Mouse (Mus musculus) hindbrain, postnatal 0 days (tissue): ENCODE data around the gene Gm340. TPM values are rescaled to one million over a fixed set of nuclear protein-coding genes. Genes with fewer than 3 reads are reported as not detected.

Source experiments
- ATAC-seq: fragments of 200-750 bp; cut with Nextera tagmentation; 2 replicates; pipeline ENCODE4 v1.8.0; 2017; ENCODE audit warnings: mild to moderate bottlenecking, moderate TSS enrichment, moderate library complexity
- DNase-seq: peaks from one replicate; pipeline ENCODE4 v3.0.0-alpha.2; 2015; ENCODE audit warnings: low spot score
- H3K27ac ChIP-seq: fragments of 300-500 bp; sonication (generic); 2 replicates; pipeline ENCODE4 v1.5.1; 2014; ENCODE audit warnings: mild to moderate bottlenecking
- H3K27me3 ChIP-seq: fragments of 300-500 bp; sonication (generic); 2 replicates; pipeline ENCODE4 v1.6.1; 2014; ENCODE audit warnings: low read length, mixed read lengths; ENCODE audit not compliant: insufficient read depth
- H3K36me3 ChIP-seq: fragments of 300-500 bp; sonication (generic); 2 replicates; pipeline ENCODE4 v1.6.1; 2014; ENCODE audit warnings: low read length, mixed read lengths; ENCODE audit not compliant: insufficient read depth
- H3K4me1 ChIP-seq: fragments of 300-500 bp; sonication (generic); 2 replicates; pipeline ENCODE4 v1.6.1; 2014; ENCODE audit warnings: antibody characterized with exemption, low read length, mixed read lengths; ENCODE audit not compliant: insufficient read depth
- H3K4me2 ChIP-seq: fragments of 300-500 bp; sonication (generic); 2 replicates; pipeline ENCODE4 v1.6.1; 2014; ENCODE audit warnings: low read depth, mild to moderate bottlenecking, low read length, moderate library complexity, mixed read lengths
- H3K4me3 ChIP-seq: fragments of 300-500 bp; sonication (generic); 2 replicates; pipeline ENCODE4 v1.5.1; 2014; ENCODE audit warnings: low read length
- H3K9ac ChIP-seq: fragments of 300-500 bp; sonication (generic); replicated peaks from 2 replicates; pipeline ENCODE4 v1.6.1; 2014; ENCODE audit warnings: mild to moderate bottlenecking, low read length, moderate library complexity, mixed read lengths
- H3K9me3 ChIP-seq: fragments of 300-500 bp; sonication (generic); 2 replicates; pipeline ENCODE4 v1.6.1; 2016; ENCODE audit warnings: low read length, mixed read lengths
- CTCF ChIP-seq: IDR thresholded peaks from 2 replicates; pipeline ENCODE4 v1.5.1; 2016; ENCODE audit warnings: antibody characterized with exemption, control low read depth, low read depth
- WGBS: fragments of 180-500 bp; shearing (Covaris S2); extraction: QIAGEN DNeasy Blood & Tissue Kit; methylation state at CpG from one replicate; pipeline ENCODE4 v1.1.7; 2014; 5-methylcytosine and 5-hydroxymethylcytosine counted together
- polyA plus RNA-seq: library from polyadenylated mRNA; unstranded; fragments of >200 nt; fragmentation: Nextera tagmentation; extraction: Ambion mirVana; gene quantifications from 2 replicates; pipeline ENCODE4 v1.2.1, GENCODE M21; 2015
- total RNA-seq: library from RNA; depleted of rRNA; stranded (reverse); fragments of >200 nt; gene quantifications from 2 replicates; pipeline ENCODE4 v1.2.3, GENCODE M21; 2014

Gm340 gene
- total and polyA plus RNA-seq, 2 experiments from 2014 or later: 1.7 to 6.4 TPM

GRCm38 (mm10) chr19:41611683-41612082 lies 29.5 kb downstream of the Gm340 start:
- H3K27ac ChIP-seq: no peak overlapping the region
- H3K4me2 ChIP-seq: no peak overlapping the region
- no peaks in the 10 kb centered on the region for H3K27me3 ChIP-seq
- H3K36me3 ChIP-seq: no peaks in the 10 kb centered on the region
- peaks cover 3% of the 10 kb centered on the region; the same call in 1 of the 2 replicates for H3K4me1 ChIP-seq
- TF ChIP-seq CTCF: no peak
- H3K9me3 ChIP-seq: no peaks in the 10 kb centered on the region
- DNase-seq (no peak), ATAC-seq (no peak)
- WGBS: 68% methylated on average over 6 of the region's 6 CpGs
- H3K9ac ChIP-seq: no peak overlapping the region
- H3K4me3 ChIP-seq: no peak overlapping the region

- ATAC-seq (peak; percentile 37; the same call in 1 of the 2 replicates), DNase-seq (peak; percentile 71)
- Histone ChIP-seq H3K9ac (no peak overlapping the region), H3K4me1 (peaks cover 3% of the 10 kb centered on the region; the same call in 1 of the 2 replicates), H3K4me2 (no peak overlapping the region), H3K27me3 (no peaks in the 10 kb centered on the region), H3K9me3 (no peaks in the 10 kb centered on the region), H3K4me3 (no peak overlapping the region), H3K36me3 (no peaks in the 10 kb centered on the region), H3K27ac (no peak overlapping the region; the same call in 1 of the 2 replicates)
- 25% methylated on average over 16 of the region's 16 CpGs for WGBS
- no peak for TF ChIP-seq CTCF
Observed at GRCm38 (mm10) chr19:41613325-41614087, 31.3 kb downstream of the Gm340 start.

- peaks cover 3% of the 10 kb centered on the region; the same call in 1 of the 2 replicates for H3K4me1 ChIP-seq
- DNase-seq (peak; percentile 19), ATAC-seq (peak; percentile 39; the same call in 1 of the 2 replicates)
- H3K27ac ChIP-seq: no peak overlapping the region
- no peaks in the 10 kb centered on the region for H3K9me3 ChIP-seq
- H3K27me3 ChIP-seq: no peaks in the 10 kb centered on the region
- H3K9ac ChIP-seq: no peak overlapping the region
- no peaks in the 10 kb centered on the region for H3K36me3 ChIP-seq
- no peak overlapping the region for H3K4me3 ChIP-seq
- WGBS: 45% methylated on average over 11 of the region's 11 CpGs
- no peak for TF ChIP-seq CTCF
- no peak overlapping the region for H3K4me2 ChIP-seq
Observed at GRCm38 (mm10) chr19:41615606-41616224, 33.5 kb downstream of the Gm340 start.

- no peak overlapping the region for H3K4me3 ChIP-seq
- WGBS: 72% methylated on average over 6 of the region's 6 CpGs
- no peak overlapping the region for H3K4me2 ChIP-seq
- H3K27ac ChIP-seq: no peak overlapping the region
- no peaks in the 10 kb centered on the region for H3K9me3 ChIP-seq
- H3K9ac ChIP-seq: no peak overlapping the region
- DNase-seq (no peak), ATAC-seq (no peak)
- peaks cover 3% of the 10 kb centered on the region; the same call in 1 of the 2 replicates for H3K4me1 ChIP-seq
- no peak for TF ChIP-seq CTCF
- no peaks in the 10 kb centered on the region for H3K27me3 ChIP-seq
- H3K36me3 ChIP-seq: no peaks in the 10 kb centered on the region
Observed at GRCm38 (mm10) chr19:41616274-41616673, 34.1 kb downstream of the Gm340 start.

DNA sequence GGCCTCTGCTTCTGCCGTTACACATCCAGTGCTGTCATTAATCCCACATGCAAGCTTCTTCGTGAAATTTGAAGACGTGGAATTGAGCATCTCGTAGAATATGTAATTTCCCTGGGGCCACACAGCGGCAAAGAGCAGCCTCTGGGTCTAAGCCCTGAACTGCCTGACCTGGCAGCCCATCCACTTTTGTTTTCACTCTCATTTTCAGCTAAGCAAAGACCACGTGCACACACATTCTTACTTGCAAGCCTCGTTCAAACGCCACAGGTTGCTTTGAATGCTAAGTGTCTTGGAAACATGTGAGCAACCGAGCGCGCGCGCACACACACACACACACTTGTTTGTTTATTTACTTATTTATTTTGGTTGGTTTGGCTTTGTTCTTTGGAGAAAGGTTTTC lies 34.9 kb downstream of the Gm340 start:
- Histone ChIP-seq H3K27me3 (no peaks in the 10 kb centered on the region), H3K4me2 (no peak overlapping the region), H3K9ac (no peak overlapping the region), H3K36me3 (no peaks in the 10 kb centered on the region), H3K9me3 (no peaks in the 10 kb centered on the region), H3K4me1 (peaks cover 3% of the 10 kb centered on the region; the same call in 1 of the 2 replicates), H3K4me3 (no peak overlapping the region), H3K27ac (no peak overlapping the region)
- WGBS: 81% methylated on average over 13 of the region's 13 CpGs
- TF ChIP-seq CTCF: no peak
- ATAC-seq (no peak), DNase-seq (no peak)

- WGBS: 35% methylated on average over 6 of the region's 6 CpGs
- DNase-seq (peak; percentile 82), ATAC-seq (peak; percentile 61)
- Histone ChIP-seq H3K36me3 (no peaks in the 10 kb centered on the region), H3K4me1 (peaks cover 2% of the 10 kb centered on the region; the same call in 1 of the 2 replicates), H3K27ac (no peak overlapping the region), H3K9ac (no peak overlapping the region), H3K4me3 (no peak overlapping the region), H3K4me2 (no peak overlapping the region), H3K9me3 (no peaks in the 10 kb centered on the region), H3K27me3 (no peaks in the 10 kb centered on the region)
- TF ChIP-seq CTCF: no peak
Observed at GRCm38 (mm10) chr19:41618153-41618657, 36.0 kb downstream of the Gm340 start.
